Mouse (Mus musculus) R1 (cell line): ENCODE data around the gene Secisbp2.

Experiments
- DNase-seq: peaks from one replicate; pipeline ENCODE4 v3.0.0-alpha.2; 2018; ENCODE audit warnings: low read depth, low spot score

The Secisbp2 gene

GRCm38 (mm10) chr13:51681634-51682033 lies 30.1 kb downstream of the Secisbp2 start:
- DNase-seq: no peak

GRCm38 (mm10) chr13:51685290-51685966 lies 33.9 kb downstream of the Secisbp2 start:
- DNase-seq: no peak

- no peak for DNase-seq
Measured at GRCm38 (mm10) chr13:51686966-51687365, 35.5 kb downstream of the Secisbp2 start.

- no peak for DNase-seq
Measured at GRCm38 (mm10) chr13:51688688-51689087, 37.2 kb downstream of the Secisbp2 start.

GRCm38 (mm10) chr13:51696481-51696880 lies 45.0 kb downstream of the Secisbp2 start:
- no peak for DNase-seq

- no peak for DNase-seq
Measured at GRCm38 (mm10) chr13:51697455-51697854, 46.0 kb downstream of the Secisbp2 start.

- no peak for DNase-seq
Measured at GRCm38 (mm10) chr13:51697897-51698296, 46.4 kb downstream of the Secisbp2 start.

GRCm38 (mm10) chr13:51698318-51698717 lies 46.8 kb downstream of the Secisbp2 start:
- no peak for DNase-seq

- DNase-seq: no peak
Measured at GRCm38 (mm10) chr13:51703893-51704292, 52.4 kb downstream of the Secisbp2 start.

GRCm38 (mm10) chr13:51705882-51706854 lies 54.7 kb downstream of the Secisbp2 start:
- no peak for DNase-seq

- no peak for DNase-seq
Measured at GRCm38 (mm10) chr13:51710738-51711137, 59.2 kb downstream of the Secisbp2 start.

GRCm38 (mm10) chr13:51712022-51712421 lies 60.5 kb downstream of the Secisbp2 start:
- no peak for DNase-seq

- no peak for DNase-seq
Measured at GRCm38 (mm10) chr13:51716350-51717263, 65.1 kb downstream of the Secisbp2 start.

- no peak for DNase-seq
Measured at GRCm38 (mm10) chr13:51719256-51719655, 67.8 kb downstream of the Secisbp2 start.

GRCm38 (mm10) chr13:51720556-51720955 lies 69.1 kb downstream of the Secisbp2 start:
- DNase-seq: no peak

- DNase-seq: no peak
Measured at GRCm38 (mm10) chr13:51723114-51723513, 71.6 kb downstream of the Secisbp2 start.

GRCm38 (mm10) chr13:51724566-51724965 lies 73.1 kb downstream of the Secisbp2 start:
- peak; percentile 51 for DNase-seq

- DNase-seq: no peak
Measured at GRCm38 (mm10) chr13:51725446-51725845, 73.9 kb downstream of the Secisbp2 start.

- DNase-seq: peak; percentile 39
Measured at GRCm38 (mm10) chr13:51725926-51726574, 74.6 kb downstream of the Secisbp2 start.

GRCm38 (mm10) chr13:51727364-51727763 lies 75.9 kb downstream of the Secisbp2 start:
- DNase-seq: peak; percentile 57

GRCm38 (mm10) chr13:51729887-51730361 lies 78.4 kb downstream of the Secisbp2 start:
- peak; percentile 82 for DNase-seq
